ENCODE assay signal across 20 mouse cellular contexts in the genomic region with DNA sequence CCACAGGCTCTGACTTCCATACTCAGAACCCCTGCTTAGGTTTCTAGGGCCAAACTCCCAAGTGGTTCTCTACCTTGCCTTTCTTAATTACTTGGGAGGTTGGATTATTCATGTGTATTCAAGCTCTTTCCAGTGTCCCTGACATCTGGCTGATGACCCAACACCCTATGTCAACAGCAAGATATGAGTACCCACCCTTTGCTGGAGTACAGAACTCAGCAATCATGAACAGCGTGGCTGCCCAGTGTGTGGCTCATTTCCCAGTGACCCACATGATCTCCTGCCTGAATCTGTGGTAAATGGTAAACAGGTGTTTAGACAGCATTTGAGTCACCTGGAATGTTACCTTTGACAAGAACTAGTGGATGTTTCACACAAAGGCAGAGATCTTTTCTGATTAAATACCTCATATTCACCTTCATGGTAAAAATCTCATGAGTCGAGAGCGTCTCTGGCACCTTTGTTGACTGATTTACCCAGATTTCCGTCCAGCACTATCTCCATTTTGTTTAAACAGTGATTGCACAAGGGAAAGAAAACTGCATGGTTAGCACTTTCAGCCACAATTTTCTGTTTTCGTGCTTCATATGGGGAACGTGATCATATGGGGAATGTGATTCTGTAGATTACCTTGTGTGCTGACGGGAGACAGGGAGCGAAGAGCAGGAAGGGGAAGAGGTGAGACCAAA. TPM values are rescaled to one million over a fixed set of nuclear protein-coding genes. Genes with fewer than 3 reads are reported as not detected.
DNase-seq lines count a peak whose midpoint lies in the region; ATAC-seq and TF ChIP-seq lines count a peak whose summit lies in the region.
"Had no signal": no experiment of that assay in that cellular context is flagged by ENCODE, and none has a peak within 500 bp of the region (broad histone marks: within the 10 kb centered on the region; RNA-seq: fewer than 3 reads in every experiment).

No protein-coding gene starts in this region.

- no peak overlapping the region for H3K4me2 ChIP-seq in liver, embryonic 16.5 days (ENCODE audit: low read depth, low read length)
- no peak overlapping the region for H3K4me2 ChIP-seq in liver, embryonic 12.5 days
- no peak overlapping the region; the same call in 1 of the 2 replicates for H3K4me2 ChIP-seq in limb, embryonic 12.5 days
- H3K4me2 ChIP-seq: lung, embryonic 14.5 days had no signal

- H3K27ac ChIP-seq in liver, embryonic 16.5 days (ENCODE audit: low read length), result no peak overlapping the region
- no peak overlapping the region for H3K27ac ChIP-seq in liver, embryonic 12.5 days
- peak overlapping the region; percentile 62; the same call in 1 of the 2 replicates for H3K27ac ChIP-seq in limb, embryonic 12.5 days
- no peak overlapping the region for H3K27ac ChIP-seq in left cerebral cortex, adult 2 months
- no peak overlapping the region for H3K27ac ChIP-seq in layer of hippocampus, adult 2 months

- no peaks in the 10 kb centered on the region for H3K4me1 ChIP-seq in liver, embryonic 16.5 days (ENCODE audit: control insufficient read depth, low read depth, low read length)
- H3K4me1 ChIP-seq in liver, embryonic 12.5 days, result no peaks in the 10 kb centered on the region
- H3K4me1 ChIP-seq in limb, embryonic 12.5 days (replicated peaks), result peaks cover 9% of the 10 kb centered on the region

- H3K36me3 ChIP-seq in liver, embryonic 16.5 days (ENCODE audit: control insufficient read depth, insufficient read depth), result no peaks in the 10 kb centered on the region
- no peaks in the 10 kb centered on the region for H3K36me3 ChIP-seq in liver, embryonic 12.5 days
- no peaks in the 10 kb centered on the region for H3K36me3 ChIP-seq in limb, embryonic 12.5 days
- H3K36me3 ChIP-seq: G1E had no signal

- 67% methylated on average over 8 of the region's 8 CpGs for WGBS in liver, embryonic 16.5 days (ENCODE audit: insufficient replicate concordance)
- 65% methylated on average over 8 of the region's 8 CpGs for WGBS in liver, embryonic 12.5 days (ENCODE audit: insufficient replicate concordance)
- WGBS in limb, embryonic 12.5 days, result 74% methylated on average over 8 of the region's 8 CpGs

- peak; percentile 68 for DNase-seq in heart, adult 11 months
- DNase-seq in heart, postnatal 36 days, result no peak
- no peak for DNase-seq in left cerebral cortex, adult 2 months (ENCODE audit: extremely low spot score in 1 of 2, low spot score in 2 of 2)
- no peak for DNase-seq in left cerebral cortex, adult 11 months (ENCODE audit: low spot score)
- no peak for DNase-seq in layer of hippocampus, adult 2 months (ENCODE audit: low spot score in 2 of 2)
- DNase-seq: adrenal gland, postnatal 14 days; cerebellum, adult 9-11 months; gastrocnemius, postnatal 36 days; kidney, adult 9 months; lung, embryonic 14.5 days; lung, postnatal 36 days; retina, postnatal 1 day; thymus, postnatal 14 days had no signal

- no peak overlapping the region for H3K9ac ChIP-seq in liver, embryonic 16.5 days (ENCODE audit: low read depth, low read length)
- no peak overlapping the region for H3K9ac ChIP-seq in liver, embryonic 12.5 days
- H3K9ac ChIP-seq in limb, embryonic 12.5 days (replicated peaks), result no peak overlapping the region
- H3K9ac ChIP-seq: lung, embryonic 14.5 days had no signal

- H3K9me3 ChIP-seq in liver, embryonic 16.5 days (replicated peaks; ENCODE audit: control insufficient read depth, low read length), result 0 out of 2 replicates have a peak, but pooled peaks cover 2% of the 10 kb centered on the region
- H3K9me3 ChIP-seq in liver, embryonic 12.5 days (replicated peaks), result 0 out of 2 replicates have a peak, but pooled peaks cover 4% of the 10 kb centered on the region
- peaks cover 4% of the 10 kb centered on the region for H3K9me3 ChIP-seq in limb, embryonic 12.5 days
- H3K9me3 ChIP-seq: G1E had no signal

- no peak for TF ChIP-seq CTCF in left cerebral cortex, adult 2 months (IDR thresholded peaks at IDR 0.05)
- no peak for TF ChIP-seq CTCF in layer of hippocampus, adult 2 months (conservative IDR thresholded peaks at IDR 0.05)

- no peak overlapping the region for H3K4me3 ChIP-seq in liver, embryonic 16.5 days (ENCODE audit: low read depth, low read length)
- no peak overlapping the region for H3K4me3 ChIP-seq in liver, embryonic 12.5 days
- no peak overlapping the region for H3K4me3 ChIP-seq in limb, embryonic 12.5 days (replicated peaks)
- no peak overlapping the region for H3K4me3 ChIP-seq in left cerebral cortex, adult 2 months
- no peak overlapping the region for H3K4me3 ChIP-seq in layer of hippocampus, adult 2 months

- ATAC-seq in liver, embryonic 16.5 days (ENCODE audit: low read depth), result peak; percentile 76
- no peak for ATAC-seq in liver, embryonic 12.5 days
- no peak for ATAC-seq in limb, embryonic 12.5 days (ENCODE audit: insufficient number of reproducible peaks, insufficient read depth, low FRiP score, low TSS enrichment, low read depth)
- ATAC-seq: activated CD4-positive, CD25-positive, alpha-beta regulatory T cell, adult 4 months; CD4-positive, CD25-positive, alpha-beta regulatory T cell, adult 4 months; forebrain, embryonic 16.5 days had no signal

- H3K27me3 ChIP-seq in liver, embryonic 16.5 days (ENCODE audit: control insufficient read depth, insufficient read depth, low read depth, low read length), result no peaks in the 10 kb centered on the region
- peaks cover 7% of the 10 kb centered on the region; the same call in 1 of the 2 replicates for H3K27me3 ChIP-seq in liver, embryonic 12.5 days (replicated peaks)
- H3K27me3 ChIP-seq in limb, embryonic 12.5 days, result no peaks in the 10 kb centered on the region

- intact Hi-C loops in heart, postnatal 36 days (cut with DNase I), result no loop called here
- intact Hi-C loops in left cerebral cortex, adult 2 months (cut with DNase I), result no loop called here

RNA-seq across cellular contexts. Expression of gene Lrch1, which starts 15.2 kb away (rescaled TPM):
- 10 to 100 TPM; 16.2 to 17.5 TPM for total RNA-seq in heart, postnatal 36 days (2021)
- polyA plus RNA-seq in liver, embryonic 16.5 days (2015; fragmentation: Nextera tagmentation; extraction: Ambion mirVana), result 4.1 and 4.5 TPM in 2 replicates
- polyA plus RNA-seq in liver, embryonic 12.5 days (2016; fragmentation: Nextera tagmentation; extraction: Ambion mirVana), result 6.5 and 7.8 TPM in 2 replicates
- polyA plus RNA-seq in limb, embryonic 12.5 days (2016; fragmentation: Nextera tagmentation; extraction: Ambion mirVana), result 14.8 and 16.0 TPM in 2 replicates
- total RNA-seq in left cerebral cortex, adult 2 months (2021), result 10 to 100 TPM; 14.8 to 16.3 TPM
- total RNA-seq in layer of hippocampus, adult 2 months (2021), result 10 to 100 TPM; 17.5 to 24.7 TPM
- polyA plus RNA-seq: G1E had no signal

RNA-seq across cellular contexts. Expression of gene Rubcnl, which starts 53.0 kb away (rescaled TPM):
- total RNA-seq in heart, postnatal 36 days (2021), result under 1 TPM; 0.78 to 0.95 TPM
- 0.23 and 0.33 TPM in 2 replicates for polyA plus RNA-seq in liver, embryonic 16.5 days (2015; fragmentation: Nextera tagmentation; extraction: Ambion mirVana)
- polyA plus RNA-seq in liver, embryonic 12.5 days (2016; fragmentation: Nextera tagmentation; extraction: Ambion mirVana), result 0.19 and 0.22 TPM in 2 replicates
- polyA plus RNA-seq in limb, embryonic 12.5 days (2016; fragmentation: Nextera tagmentation; extraction: Ambion mirVana), result 0.90 and 1.3 TPM in 2 replicates
- total RNA-seq in left cerebral cortex, adult 2 months (2021), result 1 to 10 TPM; 2.1 to 2.8 TPM
- total RNA-seq in layer of hippocampus, adult 2 months (2021), result 1 to 10 TPM; 1.4 TPM
- polyA plus RNA-seq: G1E had no signal
